22 mouse cellular contexts compared by ENCODE assay signal in the genomic region with DNA sequence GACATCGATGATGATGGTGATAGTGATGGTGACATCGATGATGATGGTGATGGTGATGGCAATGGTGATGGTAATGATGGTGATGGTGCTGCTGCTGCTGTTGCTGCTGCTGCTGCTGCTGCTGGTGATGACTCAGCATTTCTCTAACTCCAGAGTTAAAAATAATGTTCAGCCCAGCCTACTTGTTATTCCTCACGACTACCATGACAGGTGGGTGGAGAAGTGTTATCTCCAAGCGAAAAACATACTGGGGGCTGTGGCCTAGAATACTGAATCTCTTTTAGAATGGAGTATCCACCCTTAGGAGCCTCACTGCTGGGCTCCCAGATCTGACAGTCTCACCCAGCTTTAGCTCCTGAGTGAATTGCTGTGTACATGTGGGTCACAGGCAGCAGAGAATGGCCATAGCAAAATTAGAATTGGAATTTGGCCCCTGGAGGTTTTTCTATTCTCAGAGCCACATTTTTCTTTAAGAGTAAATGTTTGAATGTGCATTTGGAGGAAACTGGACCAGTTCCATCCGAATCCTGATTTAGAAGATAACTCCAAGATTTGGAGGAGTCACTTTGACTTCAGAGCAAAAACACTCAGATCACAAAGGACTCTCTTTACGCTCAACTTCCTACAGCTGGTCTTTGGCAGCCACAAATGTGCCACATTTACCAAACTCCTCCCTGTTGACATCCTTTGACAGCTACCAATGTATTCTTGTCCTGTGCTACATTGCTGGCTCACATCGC. TPM values are rescaled to one million over a fixed set of nuclear protein-coding genes. Genes with fewer than 3 reads are reported as not detected.
DNase-seq lines count a peak whose midpoint lies in the region; ATAC-seq and TF ChIP-seq lines count a peak whose summit lies in the region.
"Had no signal": no experiment of that assay in that cellular context is flagged by ENCODE, and none has a peak within 500 bp of the region (broad histone marks: within the 10 kb centered on the region; RNA-seq: fewer than 3 reads in every experiment).

No protein-coding gene starts in this region.

- H3K4me2 ChIP-seq in heart, embryonic 11.5 days = no peak overlapping the region
- H3K4me2 ChIP-seq in CH12.LX (ENCODE audit: insufficient read depth, low read depth, poor library complexity, severe bottlenecking) = no peak overlapping the region
- peak overlapping the region; percentile 44 for H3K4me2 ChIP-seq in liver, embryonic 12.5 days
- H3K4me2 ChIP-seq: hindbrain, embryonic 12.5 days; midbrain, embryonic 13.5 days; neural tube, embryonic 15.5 days had no signal

- TF ChIP-seq CTCF in CH12.LX (conservative IDR thresholded peaks at IDR 0.05 in 1 of 2, IDR thresholded peaks at IDR 0.05 in 1 of 2; ENCODE audit: low read depth in 2 of 2, low read length in 2 of 2) (no peak), MEL (IDR thresholded peaks at IDR 0.05 in 2 of 3, conservative IDR thresholded peaks at IDR 0.05 in 1 of 3; ENCODE audit: control insufficient read depth in 1 of 3, insufficient read depth in 1 of 3, low read depth in 2 of 3, low read length in 3 of 3, poor library complexity in 1 of 3, severe bottlenecking in 1 of 3) (no peak)
- TF ChIP-seq CTCF in thymus, adult 2 months (IDR thresholded peaks at IDR 0.05; ENCODE audit: borderline replicate concordance, control insufficient read depth, extremely low read depth, insufficient read depth, low read length, poor library complexity) = no peak

- H3K4me3 ChIP-seq in heart, embryonic 11.5 days (ENCODE audit: low read depth, low read length) = no peak overlapping the region
- H3K4me3 ChIP-seq in CH12.LX (replicated peaks in 1 of 3; ENCODE audit: low read depth in 2 of 3, low read length in 2 of 3, poor library complexity in 1 of 3) (no peak overlapping the region), MEL (ENCODE audit: control insufficient read depth in 1 of 2, insufficient read depth in 1 of 2, low read depth in 2 of 2, low read length in 2 of 2) (no peak overlapping the region)
- no peak overlapping the region for H3K4me3 ChIP-seq in liver, embryonic 12.5 days
- no peak overlapping the region for H3K4me3 ChIP-seq in thymus, adult 2 months (ENCODE audit: control insufficient read depth, insufficient read depth, low read length)
- H3K4me3 ChIP-seq: forebrain, embryonic 10.5 days; hindbrain, embryonic 12.5 days; limb, embryonic 10.5 days; midbrain, embryonic 13.5 days; neural tube, embryonic 15.5 days had no signal

- no peaks in the 10 kb centered on the region for H3K79me2 ChIP-seq in CH12.LX (replicated peaks; ENCODE audit: control insufficient read depth, extremely low read depth, insufficient read depth, poor library complexity, severe bottlenecking)
- H3K79me2 ChIP-seq in MEL (ENCODE audit: control insufficient read depth, insufficient read depth, low read length, poor library complexity) = no peaks in the 10 kb centered on the region

- no peak overlapping the region for H3K27ac ChIP-seq in heart, embryonic 11.5 days (ENCODE audit: low read depth, low read length)
- H3K27ac ChIP-seq in CH12.LX (ENCODE audit: insufficient read depth, low read depth) (no peak overlapping the region), MEL (ENCODE audit: control insufficient read depth, low read depth, low read length) (no peak overlapping the region)
- peak overlapping the region; percentile 83 for H3K27ac ChIP-seq in liver, embryonic 12.5 days
- no peak overlapping the region for H3K27ac ChIP-seq in thymus, adult 2 months (ENCODE audit: control insufficient read depth, insufficient read depth, low read length)
- H3K27ac ChIP-seq: forebrain, embryonic 10.5 days; hindbrain, embryonic 12.5 days; limb, embryonic 10.5 days; midbrain, embryonic 13.5 days; neural tube, embryonic 15.5 days had no signal

- no peaks in the 10 kb centered on the region for H3K36me3 ChIP-seq in heart, embryonic 11.5 days (ENCODE audit: control insufficient read depth, insufficient read depth, low read length)
- H3K36me3 ChIP-seq in CH12.LX (replicated peaks in 1 of 2; ENCODE audit: control insufficient read depth in 1 of 2, insufficient read depth in 1 of 2, low read length in 1 of 2) (no peaks in the 10 kb centered on the region), MEL (ENCODE audit: control insufficient read depth in 1 of 2, insufficient read depth in 2 of 2, low read length in 2 of 2) (peaks cover 0 to 4% of the 10 kb centered on the region in 2 experiments; a peak in 2 of 4 replicates)
- H3K36me3 ChIP-seq in liver, embryonic 12.5 days = no peaks in the 10 kb centered on the region; the same call in 1 of the 2 replicates
- H3K36me3 ChIP-seq in thymus, adult 2 months (ENCODE audit: control insufficient read depth, insufficient read depth, low read length) = no peaks in the 10 kb centered on the region
- H3K36me3 ChIP-seq: forebrain, embryonic 10.5 days; G1E; limb, embryonic 10.5 days had no signal

- TF ChIP-seq EP300 in CH12.LX (IDR thresholded peaks at IDR 0.05; ENCODE audit: low read length) (no peak), MEL (IDR thresholded peaks at IDR 0.05; ENCODE audit: low read depth in 1 of 2, low read length in 2 of 2) (no peak)

- TF ChIP-seq POLR2A in CH12.LX (IDR thresholded peaks at IDR 0.05; ENCODE audit: low read depth, low read length) = no peak
- no peak for TF ChIP-seq POLR2A in MEL (IDR thresholded peaks at IDR 0.05; ENCODE audit: control insufficient read depth in 1 of 2, insufficient read depth in 1 of 2, low read depth in 1 of 2, low read length in 2 of 2, poor library complexity in 1 of 2)
- TF ChIP-seq POLR2A in thymus, adult 2 months (IDR thresholded peaks at IDR 0.05; ENCODE audit: control insufficient read depth, extremely low read depth, insufficient read depth, low read length, poor library complexity) = no peak

- in situ Hi-C loops in CH12.LX (cut with MboI; ENCODE audit: low pct_ligation_motif_present, low pct_unique_long_range_greater_than_20kb, low sequenced_read_pairs) = no loop called here

- H3K9ac ChIP-seq in heart, embryonic 11.5 days (ENCODE audit: low read depth, low read length) = no peak overlapping the region
- H3K9ac ChIP-seq in CH12.LX (ENCODE audit: insufficient read depth, low read depth) = no peak overlapping the region
- no peak overlapping the region for H3K9ac ChIP-seq in MEL (ENCODE audit: control insufficient read depth, low read depth, low read length, poor library complexity, severe bottlenecking)
- H3K9ac ChIP-seq in liver, embryonic 12.5 days = peak overlapping the region; percentile 22; the same call in 1 of the 2 replicates
- H3K9ac ChIP-seq: hindbrain, embryonic 12.5 days; midbrain, embryonic 13.5 days; neural tube, embryonic 15.5 days had no signal

- H3K27me3 ChIP-seq in heart, embryonic 11.5 days (ENCODE audit: control insufficient read depth, insufficient read depth, low read length) = no peaks in the 10 kb centered on the region
- H3K27me3 ChIP-seq in CH12.LX (replicated peaks) = peaks cover 8% of the 10 kb centered on the region
- H3K27me3 ChIP-seq in MEL (ENCODE audit: control insufficient read depth in 1 of 2, insufficient read depth in 2 of 2, low read length in 2 of 2) = no peaks in the 10 kb centered on the region
- peaks cover 3% of the 10 kb centered on the region; the same call in 1 of the 2 replicates for H3K27me3 ChIP-seq in liver, embryonic 12.5 days (replicated peaks)
- no peaks in the 10 kb centered on the region for H3K27me3 ChIP-seq in thymus, adult 2 months (ENCODE audit: control insufficient read depth, insufficient read depth, low read length)
- H3K27me3 ChIP-seq: hindbrain, embryonic 12.5 days; midbrain, embryonic 13.5 days; neural tube, embryonic 15.5 days had no signal

- no peak for DNase-seq in heart, adult 18-20 months
- DNase-seq in CH12.LX (ENCODE audit: extremely low read depth) (no peak), MEL (ENCODE audit: low read depth, low spot score) (no peak)
- no peak for DNase-seq in gastrocnemius, adult 18-20 months (ENCODE audit: low spot score)
- no peak for DNase-seq in urinary bladder, adult 2 months (ENCODE audit: low spot score)
- DNase-seq in thymus, adult 2 months = no peak
- DNase-seq: cerebellum, postnatal 36 days; kidney, adult 9 months; lung, adult 2 months; lung, postnatal 36 days; spleen, adult 18-20 months; thymus, postnatal 25 days had no signal

- peak; percentile 50; the same call in 1 of the 2 replicates for ATAC-seq in heart, embryonic 11.5 days (replicated peaks; ENCODE audit: insufficient number of reproducible peaks, low FRiP score, low TSS enrichment)
- ATAC-seq in liver, embryonic 12.5 days = peak; percentile 85
- ATAC-seq: inflammation-experienced regulatory T-cells, adult 6 months; midbrain, embryonic 13.5 days had no signal

- dilution Hi-C loops in CH12.LX (cut with MboI; ENCODE audit: extremely low pct_ligation_motif_present, extremely low pct_unique_long_range_greater_than_20kb, low sequenced_read_pairs) = no loop called here

- WGBS in heart, embryonic 11.5 days (ENCODE audit: insufficient replicate concordance) = 66% methylated on average over 7 of the region's 7 CpGs
- 58% methylated on average over 7 of the region's 7 CpGs for WGBS in liver, embryonic 12.5 days (ENCODE audit: insufficient replicate concordance)
- WGBS in thymus, adult 2 months = 57% methylated on average over 7 of the region's 7 CpGs

- no peaks in the 10 kb centered on the region; the same call in 1 of the 2 replicates for H3K4me1 ChIP-seq in heart, embryonic 11.5 days (ENCODE audit: control insufficient read depth, insufficient read depth, low read length)
- H3K4me1 ChIP-seq in CH12.LX (ENCODE audit: control insufficient read depth in 1 of 2, insufficient read depth in 2 of 2) (peaks cover 4 to 18% of the 10 kb centered on the region in 2 experiments), MEL (ENCODE audit: control insufficient read depth in 1 of 2, insufficient read depth in 2 of 2, low read length in 2 of 2) (peaks cover 4 to 5% of the 10 kb centered on the region in 2 experiments; a peak in 2 of 4 replicates)
- peaks cover 41% of the 10 kb centered on the region for H3K4me1 ChIP-seq in liver, embryonic 12.5 days
- H3K4me1 ChIP-seq in thymus, adult 2 months (replicated peaks; ENCODE audit: control insufficient read depth, insufficient read depth, low read length) = no peaks in the 10 kb centered on the region

- no peaks in the 10 kb centered on the region for H3K9me3 ChIP-seq in heart, embryonic 11.5 days (replicated peaks; ENCODE audit: control insufficient read depth, low read length)
- no peaks in the 10 kb centered on the region for H3K9me3 ChIP-seq in CH12.LX (replicated peaks; ENCODE audit: low read length)
- H3K9me3 ChIP-seq in MEL (replicated peaks; ENCODE audit: insufficient read depth, low read length) = no peaks in the 10 kb centered on the region
- no peaks in the 10 kb centered on the region for H3K9me3 ChIP-seq in liver, embryonic 12.5 days (replicated peaks)
- H3K9me3 ChIP-seq: forebrain, embryonic 10.5 days; hindbrain, embryonic 12.5 days; limb, embryonic 10.5 days; midbrain, embryonic 13.5 days; neural tube, embryonic 15.5 days had no signal

- no peak for TF ChIP-seq RAD21 in CH12.LX (IDR thresholded peaks at IDR 0.05; ENCODE audit: low read depth, low read length)
- no peak for TF ChIP-seq RAD21 in MEL (IDR thresholded peaks at IDR 0.05; ENCODE audit: low read depth, low read length)

RNA-seq across cellular contexts. Expression of a gene that starts 4.6 kb away (rescaled TPM):
- polyA plus RNA-seq in heart, embryonic 11.5 days (2014; fragmentation: Nextera tagmentation; extraction: Ambion mirVana) = 1.9 and 3.1 TPM in 2 replicates
- 1 to 10 TPM; 1.2 to 1.6 TPM for total RNA-seq in heart, adult 18-20 months (2021)
- total RNA-seq in CH12.LX (2012; rRNA removed) (59.7 and 59.8 TPM in 2 replicates), CH12.LX (2014; rRNA removed) (117 and 130 TPM in 2 replicates), MEL (2012; rRNA removed) (2.3 TPM in 2 replicates)
- polyA plus RNA-seq in CH12.LX (2012; ENCODE audit: insufficient read length, low read depth) (83.7 and 87.0 TPM in 2 replicates), MEL (2012; ENCODE audit: insufficient read depth in 1 of 2, insufficient read length in 2 of 2, low read depth in 1 of 2, low replicate concordance in 2 of 2, missing spikeins in 1 of 2) (1 to 10 TPM in 1 of 2 experiments, not detected in 1; 9.1 TPM)
- 2.8 and 4.0 TPM in 2 replicates for polyA plus RNA-seq in liver, embryonic 12.5 days (2016; fragmentation: Nextera tagmentation; extraction: Ambion mirVana)
- under 1 TPM; 0.30 to 0.38 TPM for total RNA-seq in gastrocnemius, adult 18-20 months (2021)
- polyA plus RNA-seq in urinary bladder, adult 2 months (2012; rRNA removed) = 3.7 and 6.6 TPM in 2 replicates
- 6.5 and 7.4 TPM in 2 replicates for polyA plus RNA-seq in thymus, adult 2 months (2012; rRNA removed)
- polyA plus RNA-seq: G1E had no signal

RNA-seq across cellular contexts. Expression of a gene that starts 12.2 kb away (rescaled TPM):
- 1.3 TPM in 2 replicates for polyA plus RNA-seq in heart, embryonic 11.5 days (2014; fragmentation: Nextera tagmentation; extraction: Ambion mirVana)
- 1 to 10 TPM; 2.1 to 2.3 TPM for total RNA-seq in heart, adult 18-20 months (2021)
- total RNA-seq in CH12.LX (2012; rRNA removed) (not detected in 2 replicates), CH12.LX (2014; rRNA removed) (not detected in 2 replicates), MEL (2012; rRNA removed) (0.19 and 0.20 TPM in 2 replicates)
- polyA plus RNA-seq in CH12.LX (2012; ENCODE audit: insufficient read length, low read depth) (not detected in 2 replicates), MEL (2012; ENCODE audit: insufficient read depth in 1 of 2, insufficient read length in 2 of 2, low read depth in 1 of 2, low replicate concordance in 2 of 2, missing spikeins in 1 of 2) (under 1 TPM in 1 of 2 experiments, not detected in 1; 0.03 TPM)
- polyA plus RNA-seq in liver, embryonic 12.5 days (2016; fragmentation: Nextera tagmentation; extraction: Ambion mirVana) = 1.1 and 1.3 TPM in 2 replicates
- 1 to 10 TPM; 7.4 to 7.7 TPM for total RNA-seq in gastrocnemius, adult 18-20 months (2021)
- 34.3 and 36.2 TPM in 2 replicates for polyA plus RNA-seq in urinary bladder, adult 2 months (2012; rRNA removed)
- polyA plus RNA-seq in thymus, adult 2 months (2012; rRNA removed) = 5.9 and 6.8 TPM in 2 replicates
- polyA plus RNA-seq: G1E had no signal

RNA-seq across cellular contexts. Expression of a gene that starts 21.7 kb away (rescaled TPM):
- 5.0 and 5.5 TPM in 2 replicates for polyA plus RNA-seq in heart, embryonic 11.5 days (2014; fragmentation: Nextera tagmentation; extraction: Ambion mirVana)
- total RNA-seq in heart, adult 18-20 months (2021) = 1 to 10 TPM in 1 of 2 experiments, under 1 TPM in 1; 0.30 to 1.0 TPM
- not detected in 2 replicates for total RNA-seq in CH12.LX (2012; rRNA removed)
- total RNA-seq in CH12.LX (2014; rRNA removed) = not detected in 2 replicates
- polyA plus RNA-seq in CH12.LX (2012; ENCODE audit: insufficient read length, low read depth) = not detected in 2 replicates
- total RNA-seq in MEL (2012; rRNA removed) = 0.19 and 0.20 TPM in 2 replicates
- polyA plus RNA-seq in MEL (2012; ENCODE audit: insufficient read depth in 1 of 2, insufficient read length in 2 of 2, low read depth in 1 of 2, low replicate concordance in 2 of 2, missing spikeins in 1 of 2) = under 1 TPM in 1 of 2 experiments, not detected in 1; 0.42 TPM
- 54.2 and 56.5 TPM in 2 replicates for polyA plus RNA-seq in liver, embryonic 12.5 days (2016; fragmentation: Nextera tagmentation; extraction: Ambion mirVana)
- total RNA-seq in gastrocnemius, adult 18-20 months (2021) = 1 to 10 TPM; 2.9 to 3.0 TPM
- 13.7 and 16.6 TPM in 2 replicates for polyA plus RNA-seq in urinary bladder, adult 2 months (2012; rRNA removed)
- polyA plus RNA-seq in thymus, adult 2 months (2012; rRNA removed) = 6.6 and 8.7 TPM in 2 replicates
- total RNA-seq: G1E; granulocyte monocyte progenitor cell, adult 5-6 weeks had no signal
- polyA plus RNA-seq: G1E; inflammation-experienced regulatory T-cells, adult 6 months had no signal
